Mouse (Mus musculus) liver (tissue): ENCODE data around the gene Ppara.

Experiments
- DNase-seq: peaks from one replicate; pipeline ENCODE4 v3.0.0-alpha.2; 2020; ENCODE audit warnings: mixed read lengths

Ppara gene

GRCm38 (mm10) chr15:85734571-85735033 lies at the start of gene Ppara:
TSS of gene Ppara (plus strand) at chr15:85734983.
- no peak for DNase-seq

- peak; percentile 49 for DNase-seq
These were observed 48.0 kb upstream of the Ppara start for GRCm38 (mm10) chr15:85686641-85687395.

GRCm38 (mm10) chr15:85687630-85688410 lies 47.0 kb upstream of the Ppara start:
- DNase-seq, result no peak

- no peak for DNase-seq
These were observed 46.0 kb upstream of the Ppara start for GRCm38 (mm10) chr15:85688734-85689133.

GRCm38 (mm10) chr15:85689523-85689922 lies 45.3 kb upstream of the Ppara start:
- DNase-seq, result no peak

- DNase-seq, result no peak
These were observed 44.7 kb upstream of the Ppara start for GRCm38 (mm10) chr15:85690058-85690457.

- DNase-seq, result no peak
These were observed 43.9 kb upstream of the Ppara start for GRCm38 (mm10) chr15:85690875-85691274.

- DNase-seq, result no peak
These were observed 41.7 kb upstream of the Ppara start for GRCm38 (mm10) chr15:85693115-85693514.

GRCm38 (mm10) chr15:85693819-85694218 lies 41.0 kb upstream of the Ppara start:
- DNase-seq, result no peak

- no peak for DNase-seq
These were observed 40.4 kb upstream of the Ppara start for GRCm38 (mm10) chr15:85694379-85694778.

GRCm38 (mm10) chr15:85695304-85695703 lies 39.5 kb upstream of the Ppara start:
- no peak for DNase-seq

- DNase-seq, result no peak
These were observed 36.3 kb upstream of the Ppara start for GRCm38 (mm10) chr15:85698345-85699034.

- DNase-seq, result no peak
These were observed 35.3 kb upstream of the Ppara start for GRCm38 (mm10) chr15:85699452-85699851.

GRCm38 (mm10) chr15:85699862-85700501 lies 34.8 kb upstream of the Ppara start:
- DNase-seq, result no peak

GRCm38 (mm10) chr15:85700716-85701115 lies 34.1 kb upstream of the Ppara start:
- no peak for DNase-seq

GRCm38 (mm10) chr15:85701128-85701930 lies 33.5 kb upstream of the Ppara start:
- no peak for DNase-seq

- DNase-seq, result no peak
These were observed 32.3 kb upstream of the Ppara start for GRCm38 (mm10) chr15:85702411-85702951.

- DNase-seq, result no peak
These were observed 31.6 kb upstream of the Ppara start for GRCm38 (mm10) chr15:85703194-85703641.

GRCm38 (mm10) chr15:85703858-85704257 lies 30.9 kb upstream of the Ppara start:
- DNase-seq, result no peak

- no peak for DNase-seq
These were observed 30.3 kb upstream of the Ppara start for GRCm38 (mm10) chr15:85704341-85705012.

- no peak for DNase-seq
These were observed 29.7 kb upstream of the Ppara start for GRCm38 (mm10) chr15:85705013-85705528.
